Mouse (Mus musculus) heart, embryonic 16.5 days (tissue): Measurements from ENCODE around the gene Mapre3. TPM values are rescaled to one million over a fixed set of nuclear protein-coding genes. Genes with fewer than 3 reads are reported as not detected.
A peak's percentile ranks its signal among the peaks of the same experiment; 100 is the strongest.

Source experiments
- ATAC-seq: fragments of 200-750 bp; cut with Nextera tagmentation; replicated peaks from 2 replicates; pipeline ENCODE4 v1.8.0; 2017; ENCODE audit warnings: moderate number of reproducible peaks; ENCODE audit not compliant: insufficient read depth, low FRiP score; ENCODE audit errors: extremely low read depth
- H3K27ac ChIP-seq: fragments of 300-500 bp; sonication (generic); 2 replicates; pipeline ENCODE4 v1.5.1; 2014; ENCODE audit warnings: mild to moderate bottlenecking, low read length, control low read depth, moderate library complexity
- H3K27me3 ChIP-seq: fragments of 300-500 bp; sonication (generic); 2 replicates; pipeline ENCODE4 v1.6.1; 2014; ENCODE audit warnings: low read length, mixed read lengths; ENCODE audit not compliant: control insufficient read depth, insufficient read depth
- H3K36me3 ChIP-seq: fragments of 300-500 bp; sonication (generic); 2 replicates; pipeline ENCODE4 v1.6.1; 2014; ENCODE audit not compliant: control insufficient read depth, insufficient read depth
- H3K4me1 ChIP-seq: fragments of 300-500 bp; sonication (generic); 2 replicates; pipeline ENCODE4 v1.6.1; 2014; ENCODE audit warnings: low read length, mixed read lengths; ENCODE audit not compliant: control insufficient read depth, insufficient read depth
- H3K4me2 ChIP-seq: fragments of 300-500 bp; sonication (generic); 2 replicates; pipeline ENCODE4 v1.6.1; 2014; ENCODE audit warnings: low read depth, mild to moderate bottlenecking, control low read depth, low read length
- H3K4me3 ChIP-seq: fragments of 300-500 bp; sonication (generic); 2 replicates; pipeline ENCODE4 v1.5.1; 2014; ENCODE audit warnings: mild to moderate bottlenecking, control low read depth, low read length
- H3K9ac ChIP-seq: fragments of 300-500 bp; sonication (generic); 2 replicates; pipeline ENCODE4 v1.6.1; 2014; ENCODE audit warnings: low read length, control low read depth
- H3K9me3 ChIP-seq: fragments of 300-500 bp; sonication (generic); replicated peaks from 2 replicates; pipeline ENCODE4 v1.6.1; 2016; ENCODE audit warnings: low read length; ENCODE audit not compliant: control insufficient read depth
- WGBS: fragments of 180-500 bp; shearing (Covaris S2); extraction: QIAGEN DNeasy Blood & Tissue Kit; methylation state at CpG from one replicate; pipeline ENCODE4 v1.1.7; 2014; 5-methylcytosine and 5-hydroxymethylcytosine counted together
- polyA plus RNA-seq: library from polyadenylated mRNA; unstranded; fragments of >200 nt; fragmentation: Nextera tagmentation; extraction: Ambion mirVana; gene quantifications from 2 replicates; pipeline ENCODE4 v1.2.1, GENCODE M21; 2015

Gene Mapre3
- polyA plus RNA-seq, 1 experiment from 2014 or later, result 18.2 TPM

GRCm38 (mm10) chr5:30907413-30908059, 93.1 kb downstream of the Mapre3 start, which contains the start of gene Ost4:
Gene Ost4, minus strand, starts transcription at chr5:30907788.
- H3K27ac ChIP-seq, result peak within 1 kb of the TSS; percentile 93
- H3K4me2 ChIP-seq, result peak within 1 kb of the TSS; percentile 96
- H3K36me3 ChIP-seq, result peaks cover 18% of the 10 kb centered on the region
- H3K9ac ChIP-seq, result peak within 1 kb of the TSS; percentile 85
- peak within 1 kb of the TSS; percentile 86 for H3K4me3 ChIP-seq
- H3K9me3 ChIP-seq, result no peaks in the 10 kb centered on the region
- peak; percentile 91 for ATAC-seq
- H3K4me1 ChIP-seq, result peaks cover 48% of the 10 kb centered on the region
- under 1% methylated on average over 58 of the region's 58 CpGs for WGBS
- no peaks in the 10 kb centered on the region for H3K27me3 ChIP-seq

- H3K36me3 ChIP-seq, result peaks cover 17% of the 10 kb centered on the region
- H3K9me3 ChIP-seq, result no peaks in the 10 kb centered on the region
- H3K27ac ChIP-seq, result peak overlapping the region; percentile 93
- peak overlapping the region; percentile 96 for H3K4me2 ChIP-seq
- H3K4me1 ChIP-seq, result peaks cover 57% of the 10 kb centered on the region
- ATAC-seq, result peak; percentile 51
- H3K27me3 ChIP-seq, result no peaks in the 10 kb centered on the region
- peak overlapping the region; percentile 86 for H3K4me3 ChIP-seq
- H3K9ac ChIP-seq, result peak overlapping the region; percentile 85; the same call in 1 of the 2 replicates
- WGBS, result 25% methylated on average over 13 of the region's 13 CpGs
Observed at GRCm38 (mm10) chr5:30908426-30909299, 94.2 kb downstream of the Mapre3 start.

GRCm38 (mm10) chr5:30909300-30909659, 94.8 kb downstream of the Mapre3 start:
- Histone ChIP-seq H3K27ac (peak overlapping the region; percentile 93), H3K9ac (no peak overlapping the region), H3K36me3 (peaks cover 11% of the 10 kb centered on the region), H3K9me3 (no peaks in the 10 kb centered on the region), H3K4me3 (no peak overlapping the region), H3K27me3 (no peaks in the 10 kb centered on the region), H3K4me2 (peak overlapping the region; percentile 14; the same call in 1 of the 2 replicates), H3K4me1 (peaks cover 57% of the 10 kb centered on the region)
- WGBS, result 25% methylated on average over 7 of the region's 7 CpGs
- ATAC-seq, result no peak

DNA sequence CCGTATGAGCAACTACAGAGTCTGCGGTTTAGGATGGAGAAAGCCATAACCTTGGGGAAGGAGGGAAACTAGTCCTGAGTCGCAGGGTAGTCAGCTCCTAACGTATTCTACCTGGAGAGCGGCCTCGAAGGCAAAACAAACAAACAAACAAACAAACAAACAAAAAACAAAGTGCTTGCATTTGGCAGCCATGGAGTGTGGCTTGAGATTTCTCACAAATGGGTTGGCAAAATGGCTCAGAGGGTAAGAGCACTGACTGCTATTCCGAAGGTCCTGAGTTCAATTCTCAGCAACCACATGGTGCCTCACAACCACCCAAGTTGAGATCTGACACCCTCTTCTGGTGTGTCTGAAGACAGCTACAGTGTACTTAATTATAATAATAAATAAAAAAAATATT, 95.4 kb downstream of the Mapre3 start:
- no peak for ATAC-seq
- WGBS, result 81% methylated on average over 7 of the region's 7 CpGs
- H3K27ac ChIP-seq, result peak overlapping the region; percentile 93
- no peaks in the 10 kb centered on the region for H3K9me3 ChIP-seq
- peaks cover 57% of the 10 kb centered on the region for H3K4me1 ChIP-seq
- H3K9ac ChIP-seq, result no peak overlapping the region
- H3K36me3 ChIP-seq, result peaks cover 5% of the 10 kb centered on the region
- H3K4me2 ChIP-seq, result no peak overlapping the region
- no peak overlapping the region for H3K4me3 ChIP-seq
- no peaks in the 10 kb centered on the region for H3K27me3 ChIP-seq

DNA sequence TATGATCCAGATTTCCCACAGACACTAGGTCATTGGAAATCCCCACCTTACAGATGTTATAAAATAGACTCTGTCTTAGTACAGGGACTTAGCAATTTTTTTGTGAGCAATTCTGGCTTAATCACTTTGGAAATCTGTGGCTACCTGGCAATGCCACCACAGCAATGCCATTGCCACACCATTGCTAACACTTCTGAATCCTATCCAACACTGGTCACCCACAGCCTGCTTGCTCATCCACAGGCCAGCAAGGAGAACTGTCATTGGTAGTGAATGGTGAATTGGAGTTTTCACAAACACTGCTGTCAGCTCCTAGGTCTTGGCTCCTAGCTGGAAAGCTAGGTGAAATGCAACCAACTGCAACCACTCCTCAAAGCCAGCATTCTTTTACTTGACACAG, 96.0 kb downstream of the Mapre3 start:
- H3K9me3 ChIP-seq, result no peaks in the 10 kb centered on the region
- H3K4me1 ChIP-seq, result peaks cover 54% of the 10 kb centered on the region
- H3K36me3 ChIP-seq, result no peaks in the 10 kb centered on the region
- H3K4me2 ChIP-seq, result no peak overlapping the region
- no peak overlapping the region for H3K27ac ChIP-seq
- no peak overlapping the region for H3K4me3 ChIP-seq
- no peak for ATAC-seq
- H3K9ac ChIP-seq, result no peak overlapping the region
- no peaks in the 10 kb centered on the region for H3K27me3 ChIP-seq

GRCm38 (mm10) chr5:30912156-30912555, 97.7 kb downstream of the Mapre3 start:
- Histone ChIP-seq H3K27ac (peak overlapping the region; percentile 96), H3K36me3 (no peaks in the 10 kb centered on the region), H3K27me3 (no peaks in the 10 kb centered on the region), H3K9ac (no peak overlapping the region), H3K9me3 (no peaks in the 10 kb centered on the region), H3K4me2 (no peak overlapping the region), H3K4me3 (no peak overlapping the region), H3K4me1 (peaks cover 51% of the 10 kb centered on the region)
- no peak for ATAC-seq
- WGBS, result 44% methylated on average over 5 of the region's 5 CpGs

GRCm38 (mm10) chr5:30913060-30913841, 98.8 kb downstream of the Mapre3 start, which contains the start of gene Emilin1:
Gene Emilin1, plus strand, starts transcription at chr5:30913402.
- ATAC-seq, result peak; percentile 67
- H3K4me1 ChIP-seq, result peaks cover 47% of the 10 kb centered on the region
- WGBS, result 24% methylated on average over 12 of the region's 13 CpGs
- H3K4me2 ChIP-seq, result peak within 1 kb of the TSS; percentile 73
- H3K27me3 ChIP-seq, result no peaks in the 10 kb centered on the region
- no peaks in the 10 kb centered on the region for H3K9me3 ChIP-seq
- H3K36me3 ChIP-seq, result no peaks in the 10 kb centered on the region; the same call in 1 of the 2 replicates
- peak within 1 kb of the TSS; percentile 59 for H3K4me3 ChIP-seq
- peak within 1 kb of the TSS; percentile 78 for H3K9ac ChIP-seq
- peak within 1 kb of the TSS; percentile 96 for H3K27ac ChIP-seq

- Histone ChIP-seq H3K4me1 (peaks cover 38% of the 10 kb centered on the region), H3K27me3 (no peaks in the 10 kb centered on the region), H3K4me2 (peak overlapping the region; percentile 73), H3K9me3 (no peaks in the 10 kb centered on the region), H3K4me3 (peak overlapping the region; percentile 59), H3K9ac (peak overlapping the region; percentile 78), H3K27ac (peak overlapping the region; percentile 96), H3K36me3 (peaks cover 4% of the 10 kb centered on the region)
- 48% methylated on average over 7 of the region's 7 CpGs for WGBS
- ATAC-seq, result no peak
Observed at GRCm38 (mm10) chr5:30914101-30914635, 99.7 kb downstream of the Mapre3 start.
